Mouse (Mus musculus) heart, adult 2 months (tissue): Measurements from ENCODE around the gene Il6ra. TPM values are rescaled to one million over a fixed set of nuclear protein-coding genes. Genes with fewer than 3 reads are reported as not detected.
"Not testable (repeated sequence)": the region's sequence is repeated elsewhere in the genome, so short reads cannot be mapped to it uniquely, and the experiment has no call there.

Experiments used
- DNase-seq, 2 experiments: peaks; one replicate each; pipeline ENCODE4 v3.0.0; 2021
- H3K27ac ChIP-seq: fragments of 200-600 bp; 2 replicates; pipeline ENCODE4 v1.8.1; 2022
- H3K27me3 ChIP-seq: fragments of 200-500 bp; 2 replicates; pipeline ENCODE4 v1.6.1; 2012; ENCODE audit warnings: mild to moderate bottlenecking, low read length, inconsistent platforms, mixed read lengths; ENCODE audit not compliant: control insufficient read depth, insufficient read depth
- H3K36me3 ChIP-seq: fragments of 200-500 bp; 2 replicates; pipeline ENCODE4 v1.6.1; 2012; ENCODE audit warnings: low read length, inconsistent platforms; ENCODE audit not compliant: control insufficient read depth, insufficient read depth
- H3K4me1 ChIP-seq: fragments of 200-500 bp; 2 replicates; pipeline ENCODE4 v1.6.1; 2011; ENCODE audit warnings: low read length; ENCODE audit not compliant: control insufficient read depth, insufficient read depth
- H3K4me3 ChIP-seq: fragments of 200-600 bp; 2 replicates; pipeline ENCODE4 v1.8.1; 2022
- H3K79me2 ChIP-seq: fragments of 200-500 bp; replicated peaks from 2 replicates; pipeline ENCODE4 v1.6.1; 2012; ENCODE audit warnings: mild to moderate bottlenecking, inconsistent platforms, low read length, moderate library complexity, mixed read lengths; ENCODE audit not compliant: control insufficient read depth, insufficient read depth
- H3K9ac ChIP-seq: fragments of 200-500 bp; 2 replicates; pipeline ENCODE4 v1.6.1; 2012; ENCODE audit warnings: low read depth, mild to moderate bottlenecking, control low read depth, inconsistent platforms, low read length, mixed read lengths
- CTCF ChIP-seq: fragments of 200-600 bp; IDR thresholded peaks from 2 replicates; pipeline ENCODE4 v1.8.1; 2022; ENCODE audit warnings: antibody characterized with exemption, mild to moderate bottlenecking, moderate library complexity
- EP300 ChIP-seq: fragments of 200-500 bp; IDR thresholded peaks from 2 replicates; pipeline ENCODE4 v1.6.1; 2011; ENCODE audit warnings: low read depth, low read length, control low read depth; ENCODE audit not compliant: insufficient read depth
- POLR2A ChIP-seq: fragments of 200-500 bp; IDR thresholded peaks from 2 replicates; pipeline ENCODE4 v1.6.1; 2011; ENCODE audit warnings: mild to moderate bottlenecking, low read depth, low read length, control low read depth; ENCODE audit not compliant: insufficient read depth
- WGBS: fragments of 180-500 bp; shearing (Covaris S2); methylation state at CpG from one replicate; pipeline ENCODE4 v1.1.7; 2018; 5-methylcytosine and 5-hydroxymethylcytosine counted together
- intact Hi-C: fragments of 180-260 bp; cut with DNase I; formaldehyde crosslinking; loops from one replicate; pipeline ENCODE4 v1.15.1; 2025
- polyA plus RNA-seq: library from polyadenylated mRNA; depleted of rRNA; stranded (reverse); fragments of >200 nt; gene quantifications from 2 replicates; pipeline ENCODE4 v1.2.3, GENCODE M21; 2012
- total RNA-seq, 2 experiments: library from RNA; stranded (reverse); gene quantifications; 2 replicates each; pipeline ENCODE4 v1.2.3; 2021

Gene Il6ra
- total and polyA plus RNA-seq, 3 experiments = 2.8 to 4.8 (median 4.3) TPM

DNA sequence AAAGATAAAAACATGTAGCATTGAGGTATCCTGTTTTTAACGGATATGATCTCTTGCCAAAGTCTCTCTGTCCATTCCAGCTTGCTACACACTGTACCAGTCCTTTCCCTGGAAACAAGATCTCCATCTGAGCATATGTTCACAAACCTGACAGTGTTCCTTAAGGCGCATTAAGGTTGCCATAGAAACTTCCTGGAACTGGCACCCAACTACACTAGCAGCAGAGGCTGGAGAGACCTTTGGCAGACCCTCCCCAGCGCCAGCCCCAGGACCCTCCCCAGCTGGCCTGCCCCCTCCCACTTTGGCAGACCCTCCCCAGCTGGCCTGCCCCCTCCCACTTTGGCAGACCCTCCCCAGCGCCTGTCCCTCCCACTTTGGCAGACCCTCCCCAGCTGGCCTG is 45.3 kb downstream of the Il6ra start:
- 76% methylated on average over 4 of the region's 4 CpGs for WGBS
- Histone ChIP-seq H3K9ac (no peak overlapping the region), H3K36me3 (peaks cover 4% of the 10 kb centered on the region), H3K27ac (no peak overlapping the region), H3K4me1 (peaks cover 17% of the 10 kb centered on the region), H3K27me3 (no peaks in the 10 kb centered on the region), H3K79me2 (no peaks in the 10 kb centered on the region), H3K4me3 (no peak overlapping the region)
- intact Hi-C loops = loop anchor here (5.0 kb wide), 1 partner anchor 95 kb away; the partner anchor contains the start of gene Atp8b2
- TF ChIP-seq EP300 = no peak
- TF ChIP-seq POLR2A = no peak
- no peak for TF ChIP-seq CTCF
- DNase-seq = no peak

GRCm38 (mm10) chr3:89865764-89866163 is 47.2 kb downstream of the Il6ra start:
- WGBS = 86% methylated on average over 4 of the region's 4 CpGs
- Histone ChIP-seq H3K27me3 (no peaks in the 10 kb centered on the region), H3K4me3 (no peak overlapping the region), H3K9ac (no peak overlapping the region), H3K79me2 (no peaks in the 10 kb centered on the region), H3K36me3 (peaks cover 8% of the 10 kb centered on the region), H3K4me1 (peaks cover 28% of the 10 kb centered on the region), H3K27ac (no peak overlapping the region)
- intact Hi-C loops = loop anchor here (5.0 kb wide), 1 partner anchor 97 kb away; the partner anchor contains the start of gene Atp8b2
- TF ChIP-seq CTCF = no peak
- TF ChIP-seq POLR2A = no peak
- TF ChIP-seq EP300 = no peak
- no peak for DNase-seq

DNA sequence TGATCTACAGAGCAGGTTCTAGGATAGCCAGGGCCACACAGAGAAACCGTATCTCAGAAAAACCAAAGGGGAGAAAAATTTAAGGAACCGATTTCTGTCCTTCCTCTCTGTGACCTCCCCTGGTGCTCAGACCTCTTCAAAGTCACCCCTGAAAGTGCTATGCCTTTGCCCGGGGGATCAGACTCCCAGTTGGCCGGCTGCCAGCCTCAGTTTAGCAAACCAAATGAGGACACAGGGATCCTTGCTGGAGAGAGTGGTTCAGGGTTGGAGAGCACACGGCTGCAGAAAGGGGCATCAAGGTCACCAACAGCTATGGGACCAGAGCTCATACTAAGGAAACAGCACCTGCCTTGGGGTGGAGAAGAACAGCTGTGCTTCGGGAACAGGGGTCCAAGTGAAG is 48.0 kb downstream of the Il6ra start:
- Histone ChIP-seq H3K4me3 (no peak overlapping the region), H3K27ac (no peak overlapping the region), H3K4me1 (peaks cover 27% of the 10 kb centered on the region), H3K9ac (no peak overlapping the region), H3K36me3 (peaks cover 8% of the 10 kb centered on the region), H3K27me3 (no peaks in the 10 kb centered on the region), H3K79me2 (no peaks in the 10 kb centered on the region)
- 53% methylated on average over 6 of the region's 6 CpGs for WGBS
- no peak for DNase-seq
- TF ChIP-seq CTCF (no peak), POLR2A (no peak), EP300 (no peak)
- intact Hi-C loops = loop anchor here (5.0 kb wide), 1 partner anchor 97 kb away; the partner anchor contains the start of gene Atp8b2

- TF ChIP-seq EP300 (no peak), POLR2A (no peak), CTCF (peak; percentile 60)
- Histone ChIP-seq H3K36me3 (peaks cover 8% of the 10 kb centered on the region), H3K27ac (peak overlapping the region; percentile 52), H3K4me1 (peaks cover 25% of the 10 kb centered on the region), H3K4me3 (no peak overlapping the region), H3K79me2 (no peaks in the 10 kb centered on the region), H3K9ac (no peak overlapping the region), H3K27me3 (no peaks in the 10 kb centered on the region)
- DNase-seq = peak; percentile 49 to 60
- intact Hi-C loops = no loop called here
- 49% methylated on average over 9 of the region's 9 CpGs for WGBS
These were observed 49.1 kb downstream of the Il6ra start for GRCm38 (mm10) chr3:89863716-89864509.

DNA sequence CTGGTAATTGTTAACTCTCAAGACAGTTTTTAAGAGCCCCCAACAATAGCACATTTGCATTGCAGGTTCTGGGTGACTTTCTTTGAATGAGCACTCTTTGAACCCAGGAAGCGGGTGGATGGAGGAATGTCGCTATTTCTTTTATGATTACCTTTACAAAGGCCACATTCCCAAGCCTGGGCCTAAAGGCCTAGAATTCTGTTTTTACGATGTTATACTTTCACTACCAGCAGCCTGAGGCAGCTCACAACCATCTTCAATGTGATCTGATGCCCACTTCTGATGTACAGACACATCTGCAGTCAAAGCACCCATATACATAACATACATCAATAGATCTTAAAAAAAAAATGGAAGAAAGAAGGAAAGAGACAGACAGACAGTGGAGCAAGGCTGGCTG is 49.7 kb downstream of the Il6ra start:
- H3K27me3 ChIP-seq, H3K4me3 ChIP-seq, H3K79me2 ChIP-seq, H3K9ac ChIP-seq, H3K36me3 ChIP-seq, DNase-seq, intact Hi-C loops: not testable (repeated sequence)
- peaks cover 20% of the 10 kb centered on the region for H3K4me1 ChIP-seq
- WGBS = 86% methylated on average over 3 of the region's 3 CpGs
- H3K27ac ChIP-seq = peak overlapping the region; percentile 52

- intact Hi-C loops = no loop called here
- H3K4me3 ChIP-seq = no peak overlapping the region
- no peaks in the 10 kb centered on the region for H3K79me2 ChIP-seq
- TF ChIP-seq EP300 (no peak), CTCF (no peak), POLR2A (no peak)
- no peak for DNase-seq
- H3K4me1 ChIP-seq = peaks cover 19% of the 10 kb centered on the region
- 43% methylated on average over 8 of the region's 8 CpGs for WGBS
- no peak overlapping the region for H3K9ac ChIP-seq
- H3K36me3 ChIP-seq = peaks cover 10% of the 10 kb centered on the region
- H3K27ac ChIP-seq = peak overlapping the region; percentile 74
- H3K27me3 ChIP-seq = no peaks in the 10 kb centered on the region
These were observed 50.7 kb downstream of the Il6ra start for GRCm38 (mm10) chr3:89862182-89862761.
